Mouse (Mus musculus) 3134 (cell line): Measurements from ENCODE around the gene Arpc5l.
"Not testable (repeated sequence)": the region's sequence is repeated elsewhere in the genome, so short reads cannot be mapped to it uniquely, and the experiment has no call there.

Experiments
- DNase-seq: peaks from one replicate; pipeline ENCODE4 v3.0.0-alpha.2; 2011; ENCODE audit warnings: low spot score; ENCODE audit not compliant: insufficient read length; ENCODE audit errors: extremely low read depth

Arpc5l gene

GRCm38 (mm10) chr2:38999381-38999780 lies 5.8 kb upstream of the Arpc5l start:
- no peak for DNase-seq

GRCm38 (mm10) chr2:38999910-39000586 lies 5.1 kb upstream of the Arpc5l start:
- peak; percentile 39 for DNase-seq

GRCm38 (mm10) chr2:39000587-39000919 lies 4.6 kb upstream of the Arpc5l start:
- DNase-seq, result no peak

- DNase-seq, result no peak
Observed at GRCm38 (mm10) chr2:39001866-39002265, 3.3 kb upstream of the Arpc5l start.

- DNase-seq, result no peak
Observed at GRCm38 (mm10) chr2:39003106-39003505, 2.0 kb upstream of the Arpc5l start.

GRCm38 (mm10) chr2:39003512-39003911 lies 1.6 kb upstream of the Arpc5l start:
- DNase-seq, result no peak

GRCm38 (mm10) chr2:39004372-39004771 lies 776 bp upstream of the Arpc5l start:
- DNase-seq, result no peak

- DNase-seq, result peak; percentile 26
Observed at GRCm38 (mm10) chr2:39005574-39006079, 479 bp downstream of the Arpc5l start, which contains the start of gene Rpl35. Gene Rpl35 (minus strand): TSS chr2:39005624.

GRCm38 (mm10) chr2:39006149-39006730 lies 1.1 kb downstream of the Arpc5l start:
- no peak for DNase-seq

- DNase-seq, result peak; percentile 92
Observed at GRCm38 (mm10) chr2:39007865-39008264, 2.7 kb downstream of the Arpc5l start.

GRCm38 (mm10) chr2:39008350-39008851 lies 3.3 kb downstream of the Arpc5l start:
- DNase-seq, result no peak

- DNase-seq, result no peak
Observed at GRCm38 (mm10) chr2:39008954-39009365, 3.8 kb downstream of the Arpc5l start.

GRCm38 (mm10) chr2:39010144-39010543 lies 5.0 kb downstream of the Arpc5l start:
- DNase-seq, result not testable (repeated sequence)

GRCm38 (mm10) chr2:39011264-39011663 lies 6.1 kb downstream of the Arpc5l start:
- DNase-seq, result no peak

GRCm38 (mm10) chr2:39011971-39012370 lies 6.8 kb downstream of the Arpc5l start:
- DNase-seq, result no peak

GRCm38 (mm10) chr2:39012768-39013279 lies 7.7 kb downstream of the Arpc5l start:
- DNase-seq, result no peak

- DNase-seq, result no peak
Observed at GRCm38 (mm10) chr2:39016581-39016980, 11.4 kb downstream of the Arpc5l start.

- DNase-seq, result no peak
Observed at GRCm38 (mm10) chr2:39020004-39020403, 14.9 kb downstream of the Arpc5l start.

GRCm38 (mm10) chr2:39031611-39032010 lies 26.5 kb downstream of the Arpc5l start:
- DNase-seq, result no peak

- DNase-seq, result no peak
Observed at GRCm38 (mm10) chr2:39040215-39040614, 35.1 kb downstream of the Arpc5l start.

GRCm38 (mm10) chr2:39048515-39048914 lies 43.4 kb downstream of the Arpc5l start:
- DNase-seq, result no peak
